Mouse (Mus musculus): Measurements from ENCODE around the gene Arhgap30.

Arhgap30 gene

GRCm38 (mm10) chr1:171435288-171435814, 46.6 kb downstream of the Arhgap30 start:
- no peak for DNase-seq (ENCODE audit: low read depth)

DNA sequence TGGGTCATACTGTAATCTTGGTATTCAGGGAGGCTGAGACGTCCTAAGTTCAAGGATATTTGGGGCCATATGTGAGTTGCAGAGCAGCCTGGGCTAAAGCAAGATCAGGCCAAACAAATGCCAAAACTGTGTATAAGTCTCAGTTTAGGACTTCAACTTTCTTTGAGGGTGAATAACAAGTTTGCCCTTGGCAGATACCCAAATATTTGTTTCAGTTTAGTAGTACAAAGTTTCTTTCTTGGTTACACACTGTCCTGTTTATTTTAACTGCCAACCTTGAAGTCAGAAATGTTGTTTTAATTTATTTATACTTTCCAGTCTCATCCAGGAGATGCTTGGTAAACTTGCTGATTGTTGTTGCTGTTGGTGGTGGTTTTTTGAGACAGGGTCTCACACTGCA, 47.2 kb downstream of the Arhgap30 start:
- no peak for DNase-seq (ENCODE audit: low read depth)

- peak; percentile 57 for DNase-seq (ENCODE audit: low read depth)
These were observed 48.7 kb downstream of the Arhgap30 start, which contains the start of gene F11r for GRCm38 (mm10) chr1:171437264-171438013. F11r (plus strand) TSS chr1:171437535.

DNA sequence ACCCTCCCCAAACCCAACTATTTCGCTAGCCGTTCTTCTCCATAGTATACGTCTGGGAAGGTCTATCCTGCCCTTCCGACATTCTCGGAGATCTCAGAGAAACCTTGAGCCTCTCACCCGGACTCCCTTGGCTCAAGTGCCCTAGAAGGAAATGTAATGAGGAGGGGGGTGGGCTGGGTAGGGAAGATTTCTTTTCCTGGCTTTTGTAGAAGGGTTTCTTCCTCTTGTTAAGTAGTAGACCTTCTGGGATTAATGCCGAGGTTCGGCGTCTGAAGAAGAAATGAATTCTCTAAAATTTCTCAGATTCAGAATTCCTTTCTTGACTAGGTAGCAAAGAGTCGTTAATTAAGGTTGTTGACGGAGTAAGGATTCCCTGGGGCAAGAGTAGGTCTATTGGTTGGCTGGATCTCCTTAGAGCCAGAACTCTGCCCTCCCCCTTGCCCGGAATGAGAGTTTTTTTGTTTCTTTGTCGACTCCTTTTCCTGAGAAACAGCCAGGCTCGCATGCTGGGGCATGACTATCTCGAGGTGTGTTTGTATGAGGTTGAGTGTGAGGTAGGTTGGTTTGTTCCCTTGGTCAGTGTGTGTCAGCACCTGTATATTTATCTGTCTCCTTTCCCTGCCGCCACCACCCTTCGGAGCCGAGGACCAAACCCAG, 49.4 kb downstream of the Arhgap30 start:
- DNase-seq (ENCODE audit: low read depth): no peak

GRCm38 (mm10) chr1:171439072-171439471, 50.3 kb downstream of the Arhgap30 start:
- no peak for DNase-seq (ENCODE audit: low read depth)

GRCm38 (mm10) chr1:171440025-171440725, 51.4 kb downstream of the Arhgap30 start:
- no peak for DNase-seq (ENCODE audit: low read depth)

DNA sequence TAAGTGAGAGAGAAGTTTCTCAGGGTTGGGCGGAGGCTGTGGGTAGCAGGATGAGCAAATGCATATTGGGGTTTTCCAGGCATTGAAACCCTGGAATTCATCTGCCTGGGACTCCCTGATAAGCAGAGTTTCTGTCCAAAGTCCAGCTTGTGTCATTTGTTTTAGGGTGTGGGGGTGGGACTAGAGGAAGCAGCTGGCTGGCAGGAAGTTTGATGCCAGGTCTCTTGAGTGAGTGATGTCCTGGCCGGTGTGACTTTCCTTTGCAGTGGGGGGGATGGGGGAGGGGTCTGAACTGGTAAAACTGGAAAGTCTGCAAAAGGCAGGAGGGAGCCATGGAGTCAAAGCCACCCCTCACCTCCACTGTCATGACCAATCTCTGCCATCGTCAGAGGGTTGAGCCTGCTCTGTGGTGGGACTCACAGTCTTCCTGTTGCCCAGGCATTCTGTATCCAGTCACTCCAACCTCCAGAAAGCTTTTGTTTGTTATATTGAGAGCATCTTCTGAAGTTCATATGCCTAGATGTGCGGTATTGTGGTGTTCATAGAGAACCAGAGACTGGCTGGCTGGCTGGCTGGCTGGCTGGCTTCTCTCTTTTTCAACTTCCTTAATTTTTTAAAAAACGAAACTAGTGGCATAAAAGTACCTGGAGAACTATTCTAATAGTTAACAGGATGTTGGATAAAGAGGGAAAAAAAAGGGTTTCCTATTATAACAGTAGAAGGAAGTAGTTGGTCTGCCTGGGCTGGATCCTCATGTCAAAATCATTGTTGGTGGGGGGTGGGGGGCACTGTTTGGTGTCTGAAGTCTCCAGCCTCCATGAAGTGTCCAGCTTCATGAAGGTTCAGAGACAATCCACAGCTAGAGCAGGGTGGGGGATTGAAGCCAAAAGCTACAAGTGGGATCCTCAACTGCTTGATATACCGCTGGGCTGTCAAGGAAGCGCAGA, 53.0 kb downstream of the Arhgap30 start:
- DNase-seq (ENCODE audit: low read depth): peak; percentile 32

- no peak for DNase-seq (ENCODE audit: low read depth)
These were observed 53.6 kb downstream of the Arhgap30 start for GRCm38 (mm10) chr1:171442413-171442760.

- DNase-seq (ENCODE audit: low read depth): no peak
These were observed 56.3 kb downstream of the Arhgap30 start for GRCm38 (mm10) chr1:171445050-171445449.

DNA sequence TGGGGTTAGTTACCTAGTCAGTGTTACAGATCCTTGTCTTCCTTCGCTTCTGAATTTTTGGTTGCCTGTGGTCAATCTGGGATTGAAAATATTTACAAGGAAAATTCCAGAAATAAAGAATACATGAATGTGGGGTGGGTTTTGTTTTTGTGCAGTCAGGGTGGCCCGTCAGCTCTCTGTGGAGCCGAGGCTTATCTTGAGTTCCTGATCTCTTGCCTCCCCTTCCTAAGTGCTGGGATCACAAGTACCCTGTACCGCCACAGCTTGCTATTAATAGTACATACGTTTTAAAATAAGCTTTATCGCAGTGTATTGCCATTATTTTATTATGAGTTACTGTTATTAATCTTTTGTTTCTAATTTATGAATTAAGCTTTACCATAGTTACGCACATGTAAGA, 58.1 kb downstream of the Arhgap30 start:
- DNase-seq (ENCODE audit: low read depth): no peak

DNA sequence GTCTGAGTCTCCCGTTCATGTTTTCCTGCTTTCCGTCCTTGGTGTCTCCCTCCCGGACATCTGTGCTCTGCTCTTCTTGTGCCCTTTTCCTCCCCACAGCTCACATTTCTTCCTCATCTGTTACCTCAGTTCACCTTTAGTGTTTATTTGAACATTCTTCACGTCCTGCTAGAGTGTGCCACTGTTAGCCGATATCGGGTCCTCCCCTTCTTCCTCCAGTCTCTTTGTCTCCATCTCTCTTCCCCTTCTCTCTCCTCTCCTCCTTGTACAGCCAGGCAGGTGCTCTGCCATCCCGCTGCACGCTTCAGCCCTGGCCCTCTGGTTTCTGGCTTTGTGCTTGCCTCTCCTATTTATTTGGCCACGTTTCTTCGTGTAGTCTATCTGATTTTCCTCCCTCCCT, 58.9 kb downstream of the Arhgap30 start:
- no peak for DNase-seq (ENCODE audit: low read depth)

- DNase-seq (ENCODE audit: low read depth): no peak
These were observed 61.3 kb downstream of the Arhgap30 start for GRCm38 (mm10) chr1:171450062-171450461.

DNA sequence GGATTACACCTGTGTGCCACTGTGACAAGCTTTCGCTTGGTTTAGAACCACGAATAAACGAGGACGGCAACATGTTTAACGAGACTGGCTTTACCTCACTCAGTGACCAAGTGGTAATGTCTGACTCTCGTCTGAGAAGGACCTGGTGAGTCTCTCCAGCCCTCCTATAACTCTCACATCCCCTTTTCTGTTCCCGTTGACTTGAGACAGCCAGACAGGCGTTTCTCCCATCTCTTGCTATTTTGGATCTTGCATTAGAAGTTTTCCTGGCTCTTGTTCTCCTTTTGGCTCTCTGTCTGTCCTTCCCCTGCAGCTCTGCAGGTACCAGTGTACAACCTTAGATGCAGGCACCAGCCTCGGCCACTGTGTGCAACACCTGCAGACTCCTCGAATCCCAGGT, 62.2 kb downstream of the Arhgap30 start:
- DNase-seq (ENCODE audit: low read depth): no peak

DNA sequence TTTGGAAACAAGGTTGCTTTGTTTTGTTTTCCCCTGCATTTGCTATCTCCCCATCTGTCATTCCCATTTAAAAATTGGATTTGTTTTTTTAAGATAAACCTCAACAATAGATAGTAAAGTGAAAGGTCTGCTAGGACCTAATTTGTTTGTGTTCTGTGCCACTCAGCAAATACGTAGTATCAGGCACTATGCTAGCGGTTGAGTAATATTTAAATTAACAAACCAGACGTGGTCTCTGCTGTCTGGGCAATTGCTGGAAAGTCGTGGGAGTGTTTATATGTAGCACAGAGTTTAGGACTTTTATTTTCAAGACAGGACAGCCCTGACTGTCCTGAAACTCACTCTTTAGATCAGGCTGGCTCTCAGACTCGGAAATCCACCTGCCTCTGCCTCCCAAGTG, 63.8 kb downstream of the Arhgap30 start:
- DNase-seq (ENCODE audit: low read depth): no peak

DNA sequence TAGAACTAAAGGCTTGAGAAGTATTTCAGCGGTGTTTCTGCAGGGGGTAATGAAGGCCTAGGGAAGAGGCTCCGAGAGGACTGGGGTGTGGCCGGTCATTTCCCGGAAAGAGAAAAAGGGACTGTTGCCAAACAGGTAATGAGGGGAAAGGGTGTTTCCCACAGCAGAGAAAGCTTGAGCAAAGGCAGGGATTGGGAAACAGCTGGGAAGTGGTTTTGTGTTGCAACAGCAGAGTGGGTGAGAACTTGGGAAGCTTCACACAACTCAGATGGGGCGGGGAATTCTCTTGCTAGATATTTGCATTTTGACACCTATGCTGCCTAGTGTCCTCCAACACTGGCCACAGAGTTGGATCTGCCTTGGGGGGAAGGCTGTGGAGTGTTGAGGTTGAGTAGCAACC, 64.2 kb downstream of the Arhgap30 start:
- DNase-seq (ENCODE audit: low read depth): no peak

- DNase-seq (ENCODE audit: low read depth): no peak
These were observed 66.2 kb downstream of the Arhgap30 start for GRCm38 (mm10) chr1:171454926-171455325.

DNA sequence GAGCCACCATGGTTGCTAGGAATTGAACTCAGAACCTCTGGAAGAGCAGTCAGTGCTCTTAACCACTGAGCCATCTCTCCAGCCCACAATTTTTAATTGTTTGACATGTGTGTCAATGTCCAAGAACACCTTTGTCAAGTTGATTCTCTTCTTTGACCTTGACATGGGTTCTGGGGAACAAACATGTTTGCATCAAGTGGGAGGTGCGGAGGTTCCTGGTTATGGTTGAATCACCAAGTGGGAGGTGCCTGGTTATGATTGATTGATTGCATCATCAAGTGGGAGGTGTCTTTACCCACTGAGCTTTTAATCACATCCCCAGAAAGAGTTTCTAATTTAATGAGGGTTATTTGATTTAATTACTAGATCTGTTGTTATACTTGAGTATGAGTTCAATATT, 68.8 kb downstream of the Arhgap30 start:
- DNase-seq (ENCODE audit: low read depth): no peak

- no peak for DNase-seq (ENCODE audit: low read depth)
These were observed 71.0 kb downstream of the Arhgap30 start for GRCm38 (mm10) chr1:171459791-171460190.
